Mouse (Mus musculus): ENCODE measurements around the gene Arhgap35.
"Not testable (repeated sequence)": the region's sequence is repeated elsewhere in the genome, so short reads cannot be mapped to it uniquely, and the experiment has no call there.

The Arhgap35 gene

DNA sequence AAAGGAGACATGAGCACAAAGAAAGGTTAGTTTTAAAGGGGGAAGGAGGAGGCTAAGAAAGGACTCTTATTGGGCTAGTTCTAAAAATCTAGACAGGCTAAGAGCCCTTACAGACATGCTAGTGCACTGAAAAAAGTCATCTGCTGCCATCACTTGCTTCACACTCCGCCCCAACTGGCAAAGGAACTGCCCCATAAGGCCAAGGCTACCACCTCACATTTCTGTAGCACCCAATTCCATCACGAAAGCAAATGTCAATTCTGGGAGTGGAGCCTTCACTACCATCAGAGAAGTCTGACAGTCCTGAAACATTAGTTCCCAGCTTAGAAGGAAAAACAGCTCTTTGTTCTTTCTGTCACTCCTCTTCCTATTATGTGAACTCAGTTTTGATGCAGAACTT lies 4.4 kb downstream of the Arhgap35 start:
- in situ Hi-C loops (cut with MboI; ENCODE audit: low pct_unique_long_range_greater_than_20kb in 1 of 2, low sequenced_read_pairs in 2 of 2, unreplicated experiment in 1 of 2) = no loop called here

DNA sequence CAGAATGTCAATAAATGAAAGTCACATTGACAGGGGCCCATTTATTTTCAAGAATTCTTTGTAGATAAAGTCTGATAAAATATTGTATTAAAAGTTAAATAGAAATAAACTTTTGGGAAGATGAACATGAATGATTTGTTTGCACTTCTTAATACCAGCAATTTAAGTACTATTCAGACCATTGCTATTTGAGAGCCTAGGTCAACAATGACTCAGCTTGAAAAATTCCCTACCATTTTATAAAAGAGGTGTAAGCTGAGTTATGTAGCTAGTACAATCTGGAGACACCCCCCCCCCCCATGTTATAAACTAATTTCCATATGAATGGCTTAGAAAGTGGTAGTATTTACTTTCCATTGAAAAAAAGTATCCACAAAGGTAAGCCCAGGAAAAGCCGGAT lies 5.8 kb downstream of the Arhgap35 start:
- in situ Hi-C loops (cut with MboI; ENCODE audit: low pct_unique_long_range_greater_than_20kb in 1 of 2, low sequenced_read_pairs in 2 of 2, unreplicated experiment in 1 of 2) = no loop called here

DNA sequence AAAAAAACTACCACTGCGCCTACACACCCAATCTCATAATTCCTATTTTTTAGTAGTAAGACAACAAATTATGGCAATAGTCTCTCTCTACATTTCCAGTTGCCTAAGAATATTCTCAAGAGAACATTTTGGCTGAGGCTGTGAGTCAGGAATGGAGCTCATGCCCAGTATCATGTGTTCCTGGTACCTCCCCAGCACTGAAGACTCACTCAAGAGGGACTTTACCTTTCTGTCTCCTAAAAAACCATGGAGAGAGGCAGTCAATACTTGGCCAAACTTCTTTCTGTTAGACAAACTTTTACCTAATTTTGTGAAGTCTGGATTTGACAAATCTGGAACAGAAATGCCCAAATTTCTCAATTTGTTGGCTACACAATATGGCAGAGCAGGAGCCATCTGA lies 6.7 kb downstream of the Arhgap35 start:
- in situ Hi-C loops (cut with MboI; ENCODE audit: low pct_unique_long_range_greater_than_20kb in 1 of 2, low sequenced_read_pairs in 2 of 2, unreplicated experiment in 1 of 2) = no loop called here

DNA sequence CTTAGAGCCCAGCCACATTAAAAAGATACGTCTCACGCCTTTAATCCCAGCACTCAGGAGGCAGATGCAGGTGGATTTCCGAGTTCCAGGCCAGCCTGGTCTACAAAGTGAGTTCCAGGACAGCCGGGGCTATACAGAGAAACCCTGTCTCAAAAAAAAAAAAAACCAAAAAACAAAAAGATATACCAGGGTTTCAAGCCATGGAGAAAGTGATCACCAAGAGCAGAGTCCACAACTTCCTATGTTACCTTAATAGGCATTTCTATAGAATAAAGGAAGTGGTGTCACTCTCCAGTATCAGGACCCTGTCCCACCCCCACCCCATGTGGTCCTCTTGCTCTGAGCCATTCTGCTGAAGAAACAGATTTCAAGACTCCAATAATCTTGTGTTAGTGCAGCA lies 8.0 kb downstream of the Arhgap35 start:
- in situ Hi-C loops (cut with MboI; ENCODE audit: low pct_unique_long_range_greater_than_20kb in 1 of 2, low sequenced_read_pairs in 2 of 2, unreplicated experiment in 1 of 2) = not testable (repeated sequence)

DNA sequence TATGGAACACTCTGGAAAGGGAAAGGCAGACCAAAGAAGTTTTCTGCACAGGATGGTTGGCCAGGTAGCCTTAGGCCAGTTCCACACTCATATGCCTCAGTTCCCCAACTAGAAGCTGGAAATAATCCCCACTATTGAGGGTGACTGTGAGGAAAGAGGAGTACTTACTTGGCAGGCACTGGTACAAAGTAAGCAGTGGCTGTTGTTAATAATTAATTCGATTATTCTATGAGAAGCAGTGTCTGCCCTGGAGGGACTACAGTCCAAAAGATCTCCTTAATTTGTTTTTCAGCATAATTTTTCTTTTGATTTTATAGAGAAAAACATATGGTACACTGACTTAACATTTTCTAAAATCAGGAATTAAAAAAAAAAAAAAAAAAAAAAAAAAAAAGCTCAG lies 10.7 kb downstream of the Arhgap35 start:
- in situ Hi-C loops (cut with MboI; ENCODE audit: low pct_unique_long_range_greater_than_20kb in 1 of 2, low sequenced_read_pairs in 2 of 2, unreplicated experiment in 1 of 2) = no loop called here

DNA sequence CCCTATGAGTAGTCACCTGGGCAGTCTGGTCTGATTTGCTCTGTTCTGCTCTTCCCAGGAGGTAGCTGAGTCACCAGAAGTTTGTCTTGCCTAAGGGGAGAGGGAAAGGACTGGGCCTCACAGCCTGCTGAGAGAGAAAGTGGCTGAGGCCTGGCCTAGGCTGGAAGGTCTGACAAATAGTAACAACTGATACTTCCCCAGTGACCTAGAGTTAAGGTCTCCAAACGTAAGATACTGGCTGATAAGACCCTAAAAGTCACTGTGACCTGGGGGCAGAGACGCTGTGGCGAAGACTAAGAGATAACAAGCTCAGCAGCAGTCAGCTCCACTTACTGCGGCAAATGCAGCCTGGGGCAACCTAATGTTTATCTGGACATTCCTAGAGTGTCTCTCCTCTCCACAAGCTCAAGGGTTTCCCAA lies 13.1 kb downstream of the Arhgap35 start:
- in situ Hi-C loops (cut with MboI; ENCODE audit: low pct_unique_long_range_greater_than_20kb in 1 of 2, low sequenced_read_pairs in 2 of 2, unreplicated experiment in 1 of 2) = no loop called here

DNA sequence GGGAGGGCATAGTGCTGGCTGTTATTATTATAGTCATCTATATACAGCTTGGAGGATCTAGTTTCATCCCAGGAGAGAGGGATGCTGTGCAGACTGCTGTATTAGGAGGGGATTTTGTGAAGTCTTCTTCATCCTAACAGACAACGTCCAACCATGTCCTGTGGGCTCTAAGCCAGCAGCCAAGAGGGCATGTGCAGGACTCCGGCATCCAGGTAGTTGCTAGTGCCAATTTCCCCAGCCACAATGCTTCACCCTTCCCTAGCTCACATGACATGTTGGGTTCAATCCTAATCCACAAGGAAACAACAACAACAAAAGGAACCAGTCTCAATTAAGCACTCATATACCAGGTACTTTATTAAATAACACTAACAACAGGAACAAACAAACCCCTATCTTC lies 15.8 kb downstream of the Arhgap35 start:
- in situ Hi-C loops (cut with MboI; ENCODE audit: low pct_unique_long_range_greater_than_20kb in 1 of 2, low sequenced_read_pairs in 2 of 2, unreplicated experiment in 1 of 2) = no loop called here

DNA sequence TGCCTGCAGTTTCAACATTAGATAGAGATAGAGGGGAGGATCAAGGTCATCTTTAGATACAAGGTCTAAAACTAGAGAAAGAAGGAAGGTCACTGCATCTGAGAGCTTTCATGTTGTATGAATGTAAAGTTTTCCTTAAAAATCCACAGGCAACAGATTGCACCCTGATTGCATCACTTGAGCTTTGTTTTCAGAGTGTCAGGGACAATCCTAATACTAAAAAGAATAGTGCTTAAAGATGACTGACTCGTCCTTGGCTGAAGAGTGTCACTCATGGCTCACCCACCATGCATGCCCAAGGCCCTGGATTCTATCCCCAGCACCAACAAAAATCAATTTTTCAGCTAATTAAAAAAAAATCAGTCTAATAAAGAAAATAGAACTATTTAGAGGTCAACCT lies 23.5 kb downstream of the Arhgap35 start:
- in situ Hi-C loops (cut with MboI; ENCODE audit: low pct_unique_long_range_greater_than_20kb in 1 of 2, low sequenced_read_pairs in 2 of 2, unreplicated experiment in 1 of 2) = no loop called here

DNA sequence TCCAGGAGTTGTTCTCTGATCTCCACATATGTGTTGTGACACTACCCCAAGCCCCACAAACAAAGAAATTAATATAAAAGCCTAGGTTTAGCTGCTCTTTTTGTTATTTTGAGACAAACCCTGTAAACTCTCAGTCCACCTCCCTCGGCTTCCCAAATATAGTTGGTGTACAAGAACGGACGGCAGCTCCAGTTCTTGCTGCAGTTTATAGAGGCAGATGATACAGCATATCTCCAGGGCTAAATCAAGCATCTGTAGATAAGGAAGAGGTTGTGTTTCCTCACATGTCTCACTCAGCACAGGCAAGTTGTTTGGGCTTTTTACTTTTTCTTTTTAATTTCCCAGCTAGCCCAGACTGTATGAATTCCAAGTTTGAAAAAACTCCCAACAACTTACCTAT lies 27.1 kb downstream of the Arhgap35 start:
- in situ Hi-C loops (cut with MboI; ENCODE audit: low pct_unique_long_range_greater_than_20kb in 1 of 2, low sequenced_read_pairs in 2 of 2, unreplicated experiment in 1 of 2) = no loop called here

DNA sequence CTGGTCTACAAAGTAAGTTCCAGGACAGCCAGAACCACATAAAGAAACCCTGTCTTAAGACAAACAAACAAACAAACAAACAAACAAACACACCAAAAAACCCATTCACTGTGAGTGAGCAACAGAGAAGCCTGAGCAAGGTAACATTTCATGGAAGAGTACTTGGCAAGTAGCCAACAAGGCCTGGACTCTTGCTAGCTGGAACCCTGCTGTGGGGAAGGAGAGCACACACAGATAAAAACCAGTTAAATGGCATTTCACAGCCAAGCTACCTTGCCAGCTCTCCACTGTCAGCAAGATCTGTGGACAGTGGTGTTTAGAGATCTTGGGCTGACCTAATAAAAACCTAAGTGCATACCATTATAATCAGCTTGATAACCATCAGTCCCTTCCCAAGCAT lies 30.4 kb downstream of the Arhgap35 start:
- in situ Hi-C loops (cut with MboI; ENCODE audit: low pct_unique_long_range_greater_than_20kb in 1 of 2, low sequenced_read_pairs in 2 of 2, unreplicated experiment in 1 of 2) = no loop called here

DNA sequence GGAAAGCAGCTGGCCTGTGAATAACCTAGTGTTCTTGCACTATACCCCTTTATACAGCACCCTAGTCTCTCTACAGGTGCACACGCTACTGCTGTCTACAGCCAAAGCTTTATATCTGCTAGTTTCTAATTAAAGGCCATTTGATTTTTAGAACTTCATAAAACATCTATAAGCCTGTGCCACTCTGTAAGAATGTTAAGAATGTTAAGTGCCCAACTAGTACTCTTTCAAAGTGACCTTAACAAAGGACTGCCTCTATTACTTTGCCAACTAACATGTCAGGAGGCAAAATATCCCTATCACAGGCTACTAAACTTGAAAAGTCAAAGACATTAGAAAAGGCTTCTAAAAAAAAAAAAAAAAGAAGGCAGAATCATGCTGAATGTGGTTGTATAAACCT lies 31.0 kb downstream of the Arhgap35 start:
- in situ Hi-C loops (cut with MboI; ENCODE audit: low pct_unique_long_range_greater_than_20kb in 1 of 2, low sequenced_read_pairs in 2 of 2, unreplicated experiment in 1 of 2) = no loop called here

DNA sequence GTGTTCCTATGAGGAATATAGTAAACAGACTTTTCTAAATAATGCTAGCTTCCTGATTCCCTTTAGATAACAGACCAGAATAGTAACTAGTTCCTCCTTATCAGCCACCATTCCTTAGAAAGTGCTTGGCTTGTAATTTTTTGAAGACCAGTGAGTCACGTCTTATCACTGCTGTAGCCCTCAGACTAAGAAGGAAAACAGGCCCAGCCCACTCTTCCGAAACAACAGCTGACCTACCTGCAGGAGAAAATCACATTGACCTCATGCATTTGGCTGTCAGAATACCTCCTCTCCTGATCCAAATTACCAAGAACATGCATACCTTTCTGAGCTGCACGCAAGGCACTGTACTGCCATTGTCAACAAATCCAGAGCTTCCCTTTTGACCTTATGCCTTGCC lies 32.5 kb downstream of the Arhgap35 start:
- in situ Hi-C loops (cut with MboI; ENCODE audit: low pct_unique_long_range_greater_than_20kb in 1 of 2, low sequenced_read_pairs in 2 of 2, unreplicated experiment in 1 of 2) = no loop called here

DNA sequence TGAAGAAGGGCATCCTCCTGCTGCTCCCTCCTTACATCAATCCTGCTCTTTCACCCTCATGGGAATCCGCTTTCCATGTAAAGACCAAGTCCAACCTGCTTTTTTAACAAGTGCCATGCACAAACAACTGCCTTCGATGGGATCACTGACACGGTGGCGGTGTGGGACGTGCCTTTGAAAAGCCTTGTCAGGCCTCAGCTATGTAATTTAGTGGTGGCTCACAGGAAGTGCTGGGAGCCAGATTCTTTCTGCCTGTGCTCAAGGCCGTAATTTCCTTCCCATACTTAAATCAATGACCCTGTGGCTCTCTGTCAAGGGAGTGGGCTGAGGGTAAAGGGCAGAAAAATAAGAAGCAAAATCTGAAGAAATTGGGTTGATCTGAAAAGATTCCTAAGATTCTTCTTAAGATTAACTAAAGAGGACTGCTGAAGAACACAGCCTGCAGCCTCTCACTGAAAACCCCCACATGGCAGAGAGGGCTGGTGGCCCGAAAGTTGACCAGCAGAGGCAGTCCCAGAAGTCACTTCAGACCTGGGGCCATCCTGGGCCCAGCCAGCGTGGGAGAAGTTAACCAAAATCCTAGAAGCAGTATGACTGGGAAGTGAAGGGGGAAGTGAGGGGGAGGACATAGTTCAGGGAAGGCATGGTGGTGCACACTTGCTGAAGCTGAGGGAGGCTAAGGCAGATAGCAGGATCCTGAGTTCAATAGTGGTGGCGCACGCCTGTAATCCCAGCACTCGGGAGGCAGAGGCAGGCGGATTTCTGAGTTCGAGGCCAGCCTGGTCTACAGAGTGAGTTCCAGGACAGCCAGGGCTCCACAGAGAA lies 33.3 kb downstream of the Arhgap35 start:
- in situ Hi-C loops (cut with MboI; ENCODE audit: low pct_unique_long_range_greater_than_20kb in 1 of 2, low sequenced_read_pairs in 2 of 2, unreplicated experiment in 1 of 2) = no loop called here

DNA sequence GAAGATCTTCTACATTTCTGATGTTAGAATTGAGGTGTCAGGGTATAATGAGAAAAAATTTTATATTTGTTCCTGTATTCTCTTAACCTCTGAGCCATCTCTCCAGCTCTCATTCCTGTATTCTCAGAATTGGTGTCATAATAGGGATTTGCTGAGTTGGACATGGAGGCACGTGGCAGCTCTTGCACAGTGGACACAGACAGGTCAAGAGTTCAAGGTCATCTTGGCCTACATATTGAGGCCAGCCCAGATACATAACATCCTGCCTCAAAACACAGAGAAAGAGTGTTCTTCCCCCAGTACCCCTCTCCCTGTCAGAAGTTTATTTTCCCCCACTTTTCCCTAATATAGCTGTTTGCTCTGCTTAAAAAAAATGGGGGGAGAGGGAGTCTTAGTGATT lies 38.1 kb downstream of the Arhgap35 start:
- in situ Hi-C loops (cut with MboI; ENCODE audit: low pct_unique_long_range_greater_than_20kb in 1 of 2, low sequenced_read_pairs in 2 of 2, unreplicated experiment in 1 of 2) = no loop called here

DNA sequence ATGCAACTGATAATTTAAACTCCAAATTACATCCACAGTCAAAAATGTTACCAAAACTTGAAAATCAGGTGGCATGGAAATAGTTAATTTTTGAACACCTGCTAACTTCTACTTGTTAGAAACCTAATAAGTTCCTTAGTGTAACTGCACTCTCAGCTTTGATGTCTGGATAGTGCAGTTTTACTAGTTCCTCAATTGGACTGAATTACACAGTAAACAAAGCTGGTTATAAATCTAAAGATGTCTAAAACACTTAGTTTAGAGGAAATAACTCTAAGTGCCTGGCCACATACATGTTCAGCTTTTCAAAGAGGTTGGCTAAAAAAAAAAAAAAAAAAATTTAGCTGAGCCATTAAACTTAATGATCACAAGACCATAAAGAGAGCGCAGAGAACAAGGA lies 43.6 kb downstream of the Arhgap35 start:
- in situ Hi-C loops (cut with MboI; ENCODE audit: low pct_unique_long_range_greater_than_20kb in 1 of 2, low sequenced_read_pairs in 2 of 2, unreplicated experiment in 1 of 2) = no loop called here

DNA sequence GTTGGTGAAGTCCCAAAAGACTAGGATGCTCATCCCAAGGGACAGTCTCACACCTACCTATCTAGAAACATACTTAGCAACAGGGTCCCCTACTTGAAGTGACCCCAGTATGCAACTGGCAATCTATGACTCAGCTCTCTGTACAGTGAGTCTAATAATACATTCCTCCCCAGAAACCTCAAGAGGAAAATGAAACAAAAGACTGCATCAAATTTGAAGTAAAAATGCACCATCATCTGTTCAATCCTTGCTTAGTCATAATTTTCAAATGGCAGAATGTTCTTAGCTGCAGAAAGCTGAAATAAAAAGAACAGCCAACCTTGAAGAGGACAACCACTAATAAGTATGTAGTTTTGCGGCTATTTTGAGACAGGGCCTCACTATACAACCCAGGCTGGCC lies 44.1 kb downstream of the Arhgap35 start:
- in situ Hi-C loops (cut with MboI; ENCODE audit: low pct_unique_long_range_greater_than_20kb in 1 of 2, low sequenced_read_pairs in 2 of 2, unreplicated experiment in 1 of 2) = no loop called here

DNA sequence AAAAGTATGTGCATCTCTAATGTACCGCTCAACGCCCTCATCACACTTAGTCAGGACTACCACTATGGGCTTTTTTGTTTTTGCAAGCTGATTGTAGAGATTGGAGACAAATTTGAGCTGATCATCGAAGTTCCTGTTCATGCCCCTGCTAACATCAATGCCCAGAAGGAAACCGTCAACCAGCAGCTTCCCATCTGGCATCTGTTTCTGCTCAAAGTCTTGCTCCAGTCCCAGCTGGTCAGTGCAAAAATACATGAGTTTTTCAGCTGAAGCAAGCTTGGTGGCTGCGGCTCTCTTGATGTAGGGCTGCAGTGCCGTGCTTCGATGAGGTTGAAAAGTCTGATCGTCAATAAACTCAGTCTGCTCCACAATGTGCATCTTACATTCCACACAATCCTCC lies 50.3 kb downstream of the Arhgap35 start:
- in situ Hi-C loops (cut with MboI; ENCODE audit: low pct_unique_long_range_greater_than_20kb in 1 of 2, low sequenced_read_pairs in 2 of 2, unreplicated experiment in 1 of 2) = no loop called here

DNA sequence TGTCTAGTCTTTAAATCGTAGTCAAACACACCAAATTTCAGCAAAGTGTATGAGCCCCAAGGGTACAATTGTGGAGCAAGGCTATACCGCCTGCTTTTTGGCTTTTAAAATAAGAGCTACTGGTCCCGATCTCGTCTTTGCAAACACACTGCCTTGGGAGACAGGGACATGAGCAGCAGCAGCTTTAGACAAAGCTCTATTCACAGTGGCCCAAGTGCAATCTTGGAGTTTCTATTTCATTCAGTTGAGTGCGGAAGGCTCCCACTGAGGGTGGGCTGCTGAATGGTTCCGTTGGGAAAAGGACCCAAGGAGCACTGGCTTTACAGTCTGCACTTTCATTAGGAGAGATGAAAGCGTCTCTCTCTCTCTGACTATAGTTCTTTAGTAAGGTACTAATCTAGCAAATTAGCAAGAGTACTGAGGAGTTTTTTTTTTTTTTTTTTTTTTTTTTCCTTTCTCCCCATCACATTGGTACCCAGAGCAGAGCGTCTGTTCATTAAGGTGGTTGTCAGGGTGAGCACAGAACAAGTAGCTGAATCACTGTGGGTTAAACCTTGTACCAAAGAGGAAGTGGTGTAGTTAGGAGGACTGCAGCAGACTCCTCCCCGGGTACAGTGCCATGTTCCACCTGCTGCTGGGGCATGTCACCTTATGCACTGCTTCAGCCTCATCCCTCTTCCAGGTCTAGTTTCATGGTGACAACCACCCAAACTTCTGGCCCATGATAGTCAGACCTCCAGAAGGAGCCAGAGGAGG lies 56.8 kb downstream of the Arhgap35 start:
- in situ Hi-C loops (cut with MboI; ENCODE audit: low pct_unique_long_range_greater_than_20kb in 1 of 2, low sequenced_read_pairs in 2 of 2, unreplicated experiment in 1 of 2) = no loop called here

DNA sequence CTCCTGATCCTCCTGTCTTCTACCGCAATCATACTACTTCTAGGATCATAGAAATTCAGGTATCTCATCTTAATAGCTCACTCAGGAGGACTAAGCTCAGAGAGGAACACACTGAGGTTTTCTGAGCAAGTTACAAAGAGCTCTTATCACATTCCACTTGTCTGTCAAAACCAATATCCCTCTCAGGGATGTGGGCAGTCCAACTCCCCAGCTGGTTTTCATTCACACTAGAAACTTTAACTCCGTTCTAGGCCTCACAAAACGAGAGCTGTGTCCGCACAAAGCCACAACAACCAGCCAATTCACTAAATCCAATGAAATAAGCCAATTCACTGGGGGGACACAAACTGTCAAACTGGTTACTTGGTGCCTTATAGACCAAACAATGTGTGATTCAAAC lies 57.5 kb downstream of the Arhgap35 start:
- in situ Hi-C loops (cut with MboI; ENCODE audit: low pct_unique_long_range_greater_than_20kb in 1 of 2, low sequenced_read_pairs in 2 of 2, unreplicated experiment in 1 of 2) = no loop called here

DNA sequence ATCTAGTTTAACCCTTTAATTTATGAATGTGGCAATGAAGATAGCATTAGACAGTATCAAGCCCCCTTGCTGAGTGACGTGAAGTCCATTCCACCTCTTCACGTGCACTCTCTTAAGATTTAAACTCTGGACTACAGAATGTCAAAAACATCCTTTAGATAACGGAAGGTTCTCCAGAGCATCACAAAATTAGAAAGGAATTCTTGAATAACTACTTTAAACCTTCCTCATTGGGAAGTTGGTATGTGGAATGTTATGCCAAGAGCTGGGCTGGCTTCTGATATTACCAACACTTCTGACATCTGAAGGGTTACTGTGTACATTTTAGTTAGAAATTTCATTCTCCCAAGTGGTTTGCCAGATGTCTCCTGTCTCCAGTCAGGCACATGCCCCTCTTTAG lies 60.6 kb downstream of the Arhgap35 start:
- in situ Hi-C loops (cut with MboI; ENCODE audit: low pct_unique_long_range_greater_than_20kb in 1 of 2, low sequenced_read_pairs in 2 of 2, unreplicated experiment in 1 of 2) = no loop called here

Measured in mouse embryonic stem cell (cell line).